Mouse (Mus musculus): ENCODE results near the gene Lrr1.

The Lrr1 gene

DNA sequence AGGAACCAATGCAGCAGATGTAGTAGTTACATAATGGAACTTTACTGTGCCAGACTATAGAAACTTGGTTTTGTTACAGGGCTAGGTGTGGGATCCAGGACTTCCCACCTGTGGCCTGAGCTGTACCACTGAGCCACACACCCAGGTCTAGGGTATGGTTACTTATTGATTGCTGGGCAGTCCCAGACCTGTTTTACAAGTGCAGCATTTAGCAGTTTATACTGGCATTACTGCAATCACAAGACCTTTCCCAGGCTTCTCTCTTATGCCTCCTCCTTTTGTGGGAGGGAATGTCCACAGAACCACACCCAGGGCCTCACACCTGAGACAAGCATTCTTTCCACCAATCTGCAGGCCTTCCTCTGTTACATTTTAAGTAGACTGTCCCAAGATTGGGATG lies 30.4 kb downstream of the Lrr1 start:
- in situ Hi-C loops (cut with MboI, MseI) = no loop called here

DNA sequence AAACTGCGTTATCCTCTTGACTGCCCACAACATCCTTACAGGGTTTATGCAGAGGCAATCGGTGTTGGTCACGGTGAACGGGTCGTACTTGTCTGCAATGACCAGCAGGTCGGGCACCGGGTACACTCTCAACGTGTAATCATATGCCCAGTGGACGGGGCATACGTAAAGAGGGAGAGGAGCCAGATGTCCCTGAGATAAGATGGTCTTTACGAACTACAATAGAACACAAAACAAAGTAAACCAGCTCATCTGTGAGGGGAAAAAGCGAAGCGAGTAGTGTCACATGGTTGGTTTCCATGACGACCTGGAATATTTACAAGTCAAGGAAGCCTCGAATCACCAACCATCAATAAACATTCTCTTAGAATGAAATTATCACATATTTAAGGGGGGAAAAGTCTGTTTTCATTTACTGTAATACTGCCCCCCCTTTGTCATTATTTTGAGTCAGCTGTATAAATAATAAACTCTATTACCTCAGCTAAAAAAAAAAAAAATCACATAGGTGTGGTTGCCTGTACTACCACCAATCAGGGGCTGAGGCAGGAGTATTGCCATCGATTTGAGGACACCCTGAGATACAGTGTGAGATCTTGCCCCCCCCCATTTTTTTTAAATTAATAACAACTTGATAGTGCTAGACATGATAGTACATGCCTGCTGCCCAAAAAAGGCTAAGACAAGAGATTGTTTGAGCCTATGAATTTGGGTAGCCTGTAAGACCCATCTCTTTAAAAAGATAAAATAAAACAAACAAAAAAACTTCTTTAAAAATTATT lies 35.6 kb downstream of the Lrr1 start, which contains the start of gene Gm49384:
Gene Gm49384, minus strand, starts transcription at position 216 of the 782 bp plus-strand sequence.
- in situ Hi-C loops (cut with MboI, MseI) = no loop called here

DNA sequence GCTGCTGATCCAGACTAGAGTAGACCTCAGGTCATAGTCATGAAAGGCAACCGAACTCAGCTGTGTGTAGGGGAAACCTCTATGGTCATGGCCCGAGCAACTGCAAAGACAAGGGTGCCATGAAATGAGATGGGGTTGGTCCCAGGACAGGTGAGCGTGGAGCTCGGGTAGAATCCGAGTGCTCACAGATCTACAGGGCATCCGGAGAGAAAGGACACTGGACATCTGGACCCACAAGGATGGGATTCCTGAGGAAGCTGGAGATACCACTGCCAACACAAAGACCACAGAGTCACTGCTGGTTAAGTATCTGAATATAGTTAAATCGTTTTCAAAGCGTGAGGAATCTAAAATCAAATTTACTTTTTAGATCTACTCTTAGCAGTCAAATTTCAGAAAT lies 38.8 kb downstream of the Lrr1 start:
- in situ Hi-C loops (cut with MboI, MseI) = no loop called here

GRCm38 (mm10) chr12:69207926-69208325 lies 39.3 kb downstream of the Lrr1 start:
- in situ Hi-C loops (cut with MboI, MseI) = no loop called here

- in situ Hi-C loops (cut with MboI, MseI) = no loop called here
Measured at GRCm38 (mm10) chr12:69208520-69208919, 39.9 kb downstream of the Lrr1 start.

DNA sequence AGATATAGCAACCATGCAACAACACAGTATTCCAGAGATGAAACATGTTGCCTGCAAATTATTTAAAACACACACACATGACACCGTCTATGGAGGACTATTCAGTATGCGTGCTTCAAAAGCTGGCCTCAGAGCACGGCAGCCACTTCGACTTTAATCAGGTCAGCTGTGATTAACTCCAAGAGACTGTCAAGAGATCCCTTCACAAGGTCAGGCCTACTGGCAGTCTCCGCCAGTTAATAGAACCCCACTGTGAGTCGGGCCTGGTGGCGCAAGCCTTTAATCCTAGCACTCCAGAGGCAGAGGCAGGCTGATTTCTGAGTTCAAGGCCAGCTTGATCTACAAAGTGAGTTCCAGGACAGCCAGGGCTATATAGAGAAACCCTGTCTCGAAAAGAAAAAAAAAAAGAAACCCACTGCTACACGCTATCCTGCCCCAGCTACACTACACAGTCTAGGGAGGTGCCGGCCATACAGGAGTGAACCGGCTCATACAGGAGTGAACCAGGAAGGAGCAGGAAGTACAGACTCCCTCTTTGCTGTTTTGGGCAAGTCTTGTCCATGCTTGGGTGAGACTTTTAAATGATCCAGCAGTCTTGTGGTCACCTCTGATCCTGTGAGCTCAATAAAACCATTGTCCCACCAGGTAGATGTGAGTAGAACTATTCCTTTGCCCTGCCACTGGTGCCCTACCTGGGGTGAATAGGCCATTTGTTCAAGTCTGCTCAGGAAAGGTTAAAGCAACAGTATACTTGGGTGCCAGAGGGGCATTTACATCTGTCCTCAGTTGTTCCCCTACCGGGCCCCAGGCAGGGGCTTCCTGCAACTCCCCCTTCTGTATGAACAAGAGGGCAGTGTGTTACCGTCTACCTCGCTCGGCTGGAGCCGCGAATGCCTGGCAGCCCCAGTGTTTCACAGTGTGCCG lies 41.7 kb downstream of the Lrr1 start:
- in situ Hi-C loops (cut with MboI, MseI) = loop anchor here in 1 of 2 experiments (10.0 kb wide), 1 partner anchor 104 kb away; no protein-coding TSS in a partner anchor

DNA sequence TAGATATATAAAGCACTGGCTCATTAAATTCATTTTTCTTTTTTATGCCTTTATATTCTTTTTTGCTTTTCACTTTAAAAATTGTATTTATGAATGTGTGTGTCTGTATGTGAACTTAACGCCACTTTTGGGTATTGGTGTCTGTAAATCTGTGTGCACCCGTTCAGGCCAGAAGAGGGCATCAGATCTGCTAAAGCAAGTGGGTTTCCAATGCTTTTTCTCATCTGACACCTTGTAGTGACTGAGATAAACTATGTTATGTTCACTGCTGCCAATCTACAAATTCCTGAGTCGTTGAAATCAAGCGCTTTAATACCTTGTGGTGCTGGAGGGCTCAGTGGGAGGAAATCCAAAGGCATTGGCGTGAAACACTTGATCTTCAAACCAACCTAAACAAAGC lies 42.4 kb downstream of the Lrr1 start:
- in situ Hi-C loops (cut with MboI, MseI) = loop anchor here in 1 of 2 experiments (10.0 kb wide), 1 partner anchor 104 kb away; no protein-coding TSS in a partner anchor

DNA sequence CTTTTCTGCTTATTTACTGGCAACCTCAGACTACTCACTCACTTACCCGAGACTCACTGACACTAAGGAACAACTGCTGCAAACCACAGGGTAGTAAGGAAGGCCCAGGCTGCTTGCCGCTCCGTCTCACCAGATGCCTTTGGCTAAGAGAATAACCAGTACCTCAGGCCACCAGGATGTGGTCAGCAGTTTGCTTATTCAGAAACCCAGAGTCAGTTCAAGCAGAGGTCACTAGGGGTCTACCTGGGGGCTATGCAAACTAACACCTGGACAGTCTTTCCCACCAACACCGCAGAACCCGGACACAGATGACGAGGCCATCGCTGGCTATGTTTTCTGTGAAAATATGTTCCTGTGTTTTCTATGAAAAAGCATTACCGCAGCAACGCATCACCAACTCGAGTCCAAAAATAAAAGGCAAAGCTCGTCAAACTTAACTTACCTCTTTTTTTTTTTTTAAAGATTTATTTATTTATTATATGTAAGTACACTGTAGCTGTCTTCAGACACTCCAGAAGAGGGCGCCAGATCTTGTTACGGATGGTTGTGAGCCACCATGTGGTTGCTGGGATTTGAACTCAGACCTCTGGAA lies 44.7 kb downstream of the Lrr1 start:
- in situ Hi-C loops (cut with MboI, MseI) = loop anchor here in 1 of 2 experiments (10.0 kb wide), 1 partner anchor 102 kb away; no protein-coding TSS in a partner anchor

DNA sequence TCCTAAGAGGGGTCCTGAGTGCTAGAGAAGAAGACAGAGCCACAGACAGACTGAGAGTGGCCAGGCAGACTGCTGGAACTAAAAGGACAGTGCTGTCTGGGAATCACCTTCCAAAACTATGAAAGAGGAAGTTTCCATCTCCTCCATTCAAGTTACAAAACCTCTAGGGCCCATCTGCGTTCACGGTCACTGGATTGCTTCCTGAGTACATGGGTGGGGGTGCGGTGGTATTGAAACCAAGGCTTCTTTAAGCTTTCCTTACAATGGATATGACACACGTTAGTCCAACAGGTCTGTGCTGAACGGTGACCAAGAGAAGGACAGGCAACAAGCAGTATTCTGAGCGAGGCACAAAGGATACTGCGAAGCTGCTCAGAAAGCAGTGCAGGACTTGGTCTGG lies 45.8 kb downstream of the Lrr1 start:
- in situ Hi-C loops (cut with MboI, MseI) = loop anchor here in 1 of 2 experiments (10.0 kb wide), 1 partner anchor 100 kb away; no protein-coding TSS in a partner anchor

GRCm38 (mm10) chr12:69215000-69215785 lies 46.6 kb downstream of the Lrr1 start:
- in situ Hi-C loops (cut with MboI, MseI) = loop anchor here (5.0 to 10.0 kb wide), 2 partner anchors 82 to 100 kb away; partner anchors contain the start of gene Klhdc2 (in 1 of the 2)

GRCm38 (mm10) chr12:69216587-69216986 lies 48.0 kb downstream of the Lrr1 start:
- in situ Hi-C loops (cut with MboI, MseI) = loop anchor here (5.0 to 10.0 kb wide), 2 partner anchors 81 to 98 kb away; partner anchors contain the start of gene Klhdc2 (in 1 of the 2)

- in situ Hi-C loops (cut with MboI, MseI) = no loop called here
Measured at GRCm38 (mm10) chr12:69220613-69221277, 52.1 kb downstream of the Lrr1 start.

- in situ Hi-C loops (cut with MboI, MseI) = loop anchor here in 1 of 2 experiments (5.0 kb wide), 1 partner anchor 94 kb away; no protein-coding TSS in a partner anchor
Measured at GRCm38 (mm10) chr12:69227776-69228466, 59.3 kb downstream of the Lrr1 start, which contains the start of gene Pole2. Pole2 (minus strand) TSS chr12:69228195.
